Mouse (Mus musculus): Measurements from ENCODE around the gene Htr5b.

GRCm38 (mm10) chr1:121570522-121570921 lies 42.3 kb upstream of the Htr5b start:
- TF ChIP-seq EP300 (IDR thresholded peaks at IDR 0.05) (no peak), CTCF (IDR thresholded peaks at IDR 0.05) (no peak)

Data from lung, postnatal 0 days (tissue).